Mouse (Mus musculus) kidney, embryonic 16.5 days (tissue): ENCODE measurements at regions not wholly inside any gene's neighbourhood (a gene's known extent, or its start where the extent isn't known, plus 50 kb on each side); places are given as distances from the start of the nearest gene placed in this dataset.
A peak's percentile ranks its signal among the peaks of the same experiment; 100 is the strongest.

Source experiments
- ATAC-seq: fragments of 200-750 bp; cut with Nextera tagmentation; 2 replicates; pipeline ENCODE4 v1.8.0; 2017; ENCODE audit warnings: moderate TSS enrichment; ENCODE audit not compliant: low FRiP score, low TSS enrichment
- H3K27ac ChIP-seq: fragments of 300-500 bp; sonication (generic); 2 replicates; pipeline ENCODE4 v1.5.1; 2014; ENCODE audit warnings: low read length
- H3K27me3 ChIP-seq: fragments of 300-500 bp; sonication (generic); 2 replicates; pipeline ENCODE4 v1.6.1; 2014; ENCODE audit warnings: low read length, control low read depth, mixed read lengths; ENCODE audit not compliant: insufficient read depth
- H3K36me3 ChIP-seq: fragments of 300-500 bp; sonication (generic); 2 replicates; pipeline ENCODE4 v1.6.1; 2014; ENCODE audit warnings: low read length, control low read depth, mixed read lengths; ENCODE audit not compliant: insufficient read depth
- H3K4me1 ChIP-seq: fragments of 300-500 bp; sonication (generic); 2 replicates; pipeline ENCODE4 v1.6.1; 2014; ENCODE audit warnings: low read length, control low read depth, mixed read lengths; ENCODE audit not compliant: insufficient read depth
- H3K4me2 ChIP-seq: fragments of 300-500 bp; sonication (generic); replicated peaks from 2 replicates; pipeline ENCODE4 v1.6.1; 2014; ENCODE audit warnings: low read depth, low read length
- H3K4me3 ChIP-seq: fragments of 300-500 bp; sonication (generic); 2 replicates; pipeline ENCODE4 v1.5.1; 2014; ENCODE audit warnings: mild to moderate bottlenecking, low read length
- H3K9ac ChIP-seq: fragments of 300-500 bp; sonication (generic); replicated peaks from 2 replicates; pipeline ENCODE4 v1.6.1; 2014; ENCODE audit warnings: low read length
- H3K9me3 ChIP-seq: fragments of 300-500 bp; sonication (generic); 2 replicates; pipeline ENCODE4 v1.6.1; 2016; ENCODE audit warnings: low read length, control low read depth
- WGBS: fragments of 180-500 bp; shearing (Covaris S2); extraction: QIAGEN DNeasy Blood & Tissue Kit; methylation state at CpG from one replicate; pipeline ENCODE4 v1.1.7; 2014; 5-methylcytosine and 5-hydroxymethylcytosine counted together

DNA sequence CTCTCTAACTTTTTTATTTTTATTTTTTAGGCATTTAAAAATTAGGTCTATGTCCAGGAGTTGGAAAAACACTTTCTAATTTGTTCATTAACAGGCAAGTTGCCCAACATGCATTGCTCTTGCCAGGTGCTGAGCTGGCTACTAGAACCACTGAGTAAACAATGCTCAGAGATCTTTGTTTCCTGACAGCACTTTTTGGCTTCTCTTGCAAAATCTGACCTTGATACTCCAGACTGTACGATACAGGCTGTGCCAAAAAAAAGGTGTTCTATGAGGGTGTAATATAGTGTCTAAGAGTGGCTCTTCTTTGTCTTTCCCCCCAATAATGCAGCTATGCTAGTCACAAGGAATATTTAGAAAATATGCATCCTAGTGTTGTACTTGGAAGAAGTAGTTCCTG is 289.5 kb upstream of the Sstr1 start:
- H3K36me3 ChIP-seq: no peaks in the 10 kb centered on the region
- no peak overlapping the region for H3K27ac ChIP-seq
- no peak overlapping the region for H3K9ac ChIP-seq
- WGBS: 57% methylated on average over 1 of the region's 1 CpGs
- no peaks in the 10 kb centered on the region for H3K4me1 ChIP-seq
- no peaks in the 10 kb centered on the region for H3K9me3 ChIP-seq
- no peaks in the 10 kb centered on the region for H3K27me3 ChIP-seq
- no peak for ATAC-seq
- H3K4me2 ChIP-seq: no peak overlapping the region
- no peak overlapping the region for H3K4me3 ChIP-seq

DNA sequence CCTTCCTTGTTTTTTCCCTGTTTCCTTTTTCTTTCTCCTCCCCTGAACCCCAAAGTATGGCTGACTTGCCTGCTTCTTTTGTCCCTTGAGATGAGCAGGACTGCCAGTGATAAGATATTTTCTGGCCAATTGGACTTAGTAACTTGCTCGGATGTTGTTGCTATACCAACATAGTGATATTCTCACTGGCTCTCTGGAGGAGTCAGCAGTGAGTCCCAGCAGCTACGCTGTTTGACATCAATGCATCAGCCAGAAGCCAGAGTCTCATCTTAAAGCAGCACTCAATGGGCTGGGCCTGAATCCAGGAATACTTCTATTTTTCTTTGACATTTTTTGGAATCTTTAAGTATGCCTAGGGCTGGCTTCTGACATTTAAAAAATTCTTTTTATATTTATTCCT is 287.1 kb upstream of the Sstr1 start:
- no peak for ATAC-seq
- no peak overlapping the region for H3K9ac ChIP-seq
- no peak overlapping the region for H3K4me2 ChIP-seq
- no peaks in the 10 kb centered on the region for H3K36me3 ChIP-seq
- 78% methylated on average over 2 of the region's 2 CpGs for WGBS
- H3K9me3 ChIP-seq: no peaks in the 10 kb centered on the region
- no peak overlapping the region for H3K27ac ChIP-seq
- no peaks in the 10 kb centered on the region for H3K27me3 ChIP-seq
- no peak overlapping the region for H3K4me3 ChIP-seq
- no peaks in the 10 kb centered on the region for H3K4me1 ChIP-seq

DNA sequence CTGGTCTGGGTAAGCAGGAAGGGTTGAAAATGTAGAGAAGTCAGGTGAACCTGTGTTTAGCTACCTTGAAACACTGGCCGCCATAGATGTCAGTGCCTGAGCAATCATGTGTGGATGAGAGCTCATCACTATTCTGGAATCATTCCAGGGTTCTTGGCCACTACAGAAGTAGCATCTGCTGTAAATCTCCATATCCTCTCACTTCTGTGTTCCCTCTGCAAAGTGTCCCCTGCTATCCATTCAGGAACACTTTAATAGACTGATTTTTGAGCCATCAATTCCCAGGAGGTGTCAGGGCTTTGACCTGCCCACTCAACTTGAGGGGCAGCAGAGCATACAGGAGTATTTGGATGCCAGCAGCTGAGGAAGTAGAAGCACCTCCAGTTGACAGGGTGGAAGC is 284.7 kb upstream of the Sstr1 start:
- Histone ChIP-seq H3K4me3 (no peak overlapping the region), H3K9ac (no peak overlapping the region), H3K27ac (no peak overlapping the region), H3K4me1 (no peaks in the 10 kb centered on the region), H3K4me2 (no peak overlapping the region), H3K36me3 (no peaks in the 10 kb centered on the region), H3K9me3 (no peaks in the 10 kb centered on the region), H3K27me3 (no peaks in the 10 kb centered on the region)
- ATAC-seq: no peak
- 67% methylated on average over 1 of the region's 1 CpGs for WGBS

DNA sequence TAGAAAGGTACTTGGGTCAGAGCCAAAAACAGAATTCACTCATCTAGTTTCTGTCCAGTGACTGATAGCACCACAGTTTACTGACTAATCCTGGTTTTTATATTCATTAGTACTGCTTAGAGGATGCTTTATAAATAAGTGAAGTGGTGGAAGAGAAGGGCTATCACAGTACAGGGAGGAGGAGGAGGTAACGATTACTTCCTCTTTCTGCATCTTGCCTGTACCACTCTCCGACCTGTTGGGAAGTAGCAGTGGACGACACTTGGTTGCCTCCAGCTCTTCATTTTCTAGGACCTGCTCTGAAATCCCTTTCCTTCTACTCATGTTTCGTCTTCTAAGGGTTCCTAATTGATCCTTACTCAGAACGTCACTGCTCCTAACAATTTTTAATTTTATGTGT is 283.5 kb upstream of the Sstr1 start:
- WGBS: 90% methylated on average over 5 of the region's 5 CpGs
- Histone ChIP-seq H3K9me3 (no peaks in the 10 kb centered on the region), H3K4me2 (no peak overlapping the region)

DNA sequence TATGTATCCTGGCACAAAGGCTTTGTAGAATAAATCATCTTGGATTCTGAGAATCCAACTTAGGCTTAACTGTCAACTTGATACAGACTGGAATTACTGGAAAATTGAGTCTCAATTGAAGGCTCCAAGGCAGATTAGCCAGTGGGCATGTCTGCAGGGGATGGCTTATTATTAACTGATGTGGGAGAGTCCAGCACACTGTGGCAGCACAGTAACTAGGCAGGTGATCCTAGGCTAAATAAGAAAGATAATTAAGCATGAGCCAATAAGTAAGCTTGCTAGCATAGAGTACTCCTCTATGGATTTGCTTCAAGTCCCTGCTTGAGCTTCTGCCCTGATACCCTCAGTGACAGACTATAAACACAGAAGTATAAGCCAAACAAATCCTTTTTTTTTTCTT is 279.7 kb upstream of the Sstr1 start:
- Histone ChIP-seq H3K4me2 (no peak overlapping the region), H3K27me3 (no peaks in the 10 kb centered on the region), H3K4me3 (no peak overlapping the region), H3K9me3 (no peaks in the 10 kb centered on the region), H3K27ac (no peak overlapping the region), H3K4me1 (no peaks in the 10 kb centered on the region), H3K36me3 (no peaks in the 10 kb centered on the region), H3K9ac (no peak overlapping the region)
- peak; percentile 93 for ATAC-seq

More for the DNA sequence above, 283.5 kb upstream of the Sstr1 start:
- H3K27me3 ChIP-seq: no peaks in the 10 kb centered on the region
- H3K4me1 ChIP-seq: no peaks in the 10 kb centered on the region
- H3K4me3 ChIP-seq: no peak overlapping the region
- H3K27ac ChIP-seq: no peak overlapping the region
- H3K9ac ChIP-seq: no peak overlapping the region
- no peaks in the 10 kb centered on the region for H3K36me3 ChIP-seq
- ATAC-seq: no peak

DNA sequence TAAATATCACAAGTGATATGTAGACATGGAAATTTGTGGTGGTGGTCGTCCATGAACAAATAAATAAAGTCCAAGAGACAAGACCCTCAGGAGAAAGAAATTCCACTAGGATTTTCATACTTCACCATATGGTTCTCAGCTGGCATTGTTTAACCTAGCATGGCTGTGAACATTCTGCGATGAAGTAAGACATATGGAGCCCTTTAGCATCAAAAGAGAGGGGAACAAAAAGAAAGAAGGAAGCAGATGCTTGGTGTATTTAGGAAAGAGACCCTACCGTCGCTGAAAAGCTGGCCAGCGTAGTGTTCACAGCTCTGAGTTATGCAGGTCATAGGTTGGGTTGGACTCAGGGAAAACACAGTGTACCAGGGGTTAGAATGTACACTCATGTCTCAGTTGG is 261.7 kb upstream of the Sstr1 start:
- 76% methylated on average over 5 of the region's 5 CpGs for WGBS
- no peak overlapping the region for H3K4me2 ChIP-seq

DNA sequence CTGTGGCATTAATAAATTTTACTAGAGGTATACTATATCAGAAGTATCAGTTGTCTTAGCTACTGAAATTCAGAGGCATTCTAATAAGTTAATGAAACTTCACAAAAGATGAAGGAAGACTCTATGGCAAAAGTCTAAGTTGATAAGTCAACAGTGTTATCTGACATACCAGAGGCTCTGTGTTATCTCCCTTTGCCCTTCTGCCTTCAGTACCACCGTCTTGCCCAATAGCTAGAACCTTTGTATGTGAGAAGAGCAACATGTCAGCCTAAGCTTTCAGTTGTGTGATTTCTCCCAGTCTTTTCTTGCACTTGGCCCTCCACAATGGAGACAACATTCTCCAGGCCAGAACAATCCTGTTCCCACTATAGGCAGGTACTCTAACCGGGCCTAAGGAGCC is 253.0 kb upstream of the Sstr1 start:
- WGBS: 100% methylated on average over 2 of the region's 2 CpGs
- Histone ChIP-seq H3K9ac (no peak overlapping the region), H3K9me3 (no peaks in the 10 kb centered on the region), H3K4me1 (no peaks in the 10 kb centered on the region), H3K36me3 (no peaks in the 10 kb centered on the region), H3K4me2 (no peak overlapping the region), H3K27ac (no peak overlapping the region), H3K27me3 (no peaks in the 10 kb centered on the region), H3K4me3 (no peak overlapping the region)
- no peak for ATAC-seq

More for the DNA sequence above, 261.7 kb upstream of the Sstr1 start:
- Histone ChIP-seq H3K9ac (no peak overlapping the region), H3K9me3 (no peaks in the 10 kb centered on the region), H3K27me3 (no peaks in the 10 kb centered on the region), H3K36me3 (no peaks in the 10 kb centered on the region), H3K4me1 (no peaks in the 10 kb centered on the region), H3K4me3 (no peak overlapping the region), H3K27ac (no peak overlapping the region)
- ATAC-seq: no peak

DNA sequence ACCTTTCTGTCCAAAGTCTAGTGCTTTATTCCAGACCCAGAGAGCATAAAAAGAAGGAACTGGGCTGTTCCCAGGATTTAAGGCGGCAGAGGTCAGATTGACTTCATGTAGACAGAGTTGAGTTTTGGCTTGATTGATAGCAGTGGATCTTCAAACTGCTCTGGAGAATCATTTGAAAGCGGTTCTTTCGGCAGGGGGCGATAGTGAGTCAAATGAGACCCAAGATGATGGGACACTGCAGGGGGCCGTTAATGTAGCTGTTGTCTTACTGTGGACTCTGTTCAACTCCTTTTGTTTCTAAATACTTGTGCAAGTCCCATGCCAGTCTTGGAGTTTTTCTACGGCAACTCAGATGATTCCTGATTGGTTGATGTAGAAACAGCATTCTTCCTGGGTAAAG is 251.4 kb upstream of the Sstr1 start:
- no peak for ATAC-seq
- H3K27me3 ChIP-seq: no peaks in the 10 kb centered on the region
- H3K4me3 ChIP-seq: no peak overlapping the region
- no peak overlapping the region for H3K9ac ChIP-seq
- no peaks in the 10 kb centered on the region for H3K9me3 ChIP-seq
- no peak overlapping the region for H3K27ac ChIP-seq
- WGBS: 83% methylated on average over 6 of the region's 6 CpGs
- no peak overlapping the region for H3K4me2 ChIP-seq
- H3K36me3 ChIP-seq: no peaks in the 10 kb centered on the region
- no peaks in the 10 kb centered on the region for H3K4me1 ChIP-seq

DNA sequence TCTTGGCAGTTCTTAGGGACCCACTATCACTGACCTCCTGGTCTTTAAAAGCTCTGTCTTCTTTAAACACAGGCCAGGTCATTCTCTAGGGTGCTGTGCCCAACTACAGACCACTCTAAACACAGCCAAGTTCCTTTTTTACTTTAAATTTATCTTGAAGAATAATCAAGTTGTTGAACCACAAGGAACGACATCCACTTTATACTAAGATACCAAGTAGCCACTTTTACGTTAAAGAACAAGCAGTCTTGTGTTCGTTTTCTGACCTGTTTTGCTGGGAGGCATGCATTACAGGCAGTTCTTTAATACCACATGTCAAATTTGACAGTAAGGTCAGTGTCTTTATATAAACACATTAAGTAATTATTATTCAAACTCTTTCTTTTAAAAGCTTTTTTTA is 242.4 kb upstream of the Sstr1 start:
- Histone ChIP-seq H3K4me1 (no peaks in the 10 kb centered on the region), H3K27me3 (no peaks in the 10 kb centered on the region), H3K9me3 (no peaks in the 10 kb centered on the region), H3K36me3 (no peaks in the 10 kb centered on the region), H3K9ac (no peak overlapping the region), H3K4me3 (no peak overlapping the region), H3K4me2 (no peak overlapping the region), H3K27ac (no peak overlapping the region)
- no peak for ATAC-seq
- 57% methylated on average over 3 of the region's 3 CpGs for WGBS

DNA sequence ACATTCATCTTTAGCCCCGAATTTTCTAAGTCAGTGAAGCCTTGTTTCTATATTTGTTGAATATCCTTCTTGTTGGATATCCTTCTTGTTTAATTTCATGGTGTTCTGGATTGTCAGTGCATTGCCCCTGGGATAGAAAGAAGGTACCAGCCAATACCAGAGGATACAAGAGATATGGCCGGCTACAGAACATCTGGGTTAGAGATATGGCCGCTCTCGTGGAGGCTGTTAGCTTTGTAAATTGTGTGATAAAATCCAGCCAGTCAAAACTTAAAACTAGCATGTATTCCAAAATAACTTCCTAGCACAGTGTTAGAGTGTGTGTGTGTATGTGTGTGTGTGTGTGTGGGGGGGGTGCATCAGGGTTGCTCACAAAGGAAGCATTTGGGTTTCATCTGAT is 241.4 kb upstream of the Sstr1 start:
- Histone ChIP-seq H3K9ac (no peak overlapping the region), H3K4me2 (no peak overlapping the region), H3K27ac (no peak overlapping the region), H3K4me1 (no peaks in the 10 kb centered on the region), H3K27me3 (no peaks in the 10 kb centered on the region), H3K9me3 (no peaks in the 10 kb centered on the region), H3K4me3 (no peak overlapping the region), H3K36me3 (no peaks in the 10 kb centered on the region)
- 85% methylated on average over 4 of the region's 4 CpGs for WGBS
- no peak for ATAC-seq

DNA sequence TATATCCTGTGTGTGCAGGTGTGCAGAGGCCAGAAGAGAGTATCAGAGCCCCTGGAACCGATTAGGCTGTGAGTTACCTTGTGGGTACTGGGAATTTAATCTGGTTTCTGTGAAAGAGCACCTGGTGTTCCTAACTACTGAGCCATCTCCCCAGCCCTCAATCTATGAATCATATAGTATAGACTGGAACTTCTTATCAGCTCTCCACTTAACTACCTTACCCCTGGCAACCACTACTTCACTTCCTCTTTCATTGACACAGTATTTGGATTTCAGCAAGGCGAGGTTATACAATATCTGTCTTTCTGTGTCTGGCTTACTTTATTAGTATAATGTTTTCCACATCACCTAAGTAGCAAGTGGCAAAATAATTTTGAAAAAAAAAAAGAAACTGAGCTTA is 239.1 kb upstream of the Sstr1 start:
- no peak overlapping the region for H3K27ac ChIP-seq
- H3K4me2 ChIP-seq: no peak overlapping the region
- WGBS: 68% methylated on average over 2 of the region's 2 CpGs
- no peak overlapping the region for H3K9ac ChIP-seq
- H3K27me3 ChIP-seq: no peaks in the 10 kb centered on the region
- H3K9me3 ChIP-seq: no peaks in the 10 kb centered on the region
- no peak overlapping the region for H3K4me3 ChIP-seq
- H3K4me1 ChIP-seq: no peaks in the 10 kb centered on the region
- ATAC-seq: no peak
- H3K36me3 ChIP-seq: no peaks in the 10 kb centered on the region
